Mouse (Mus musculus) B cell, adult 62 days (primary cell): ENCODE results near the gene Sec13. TPM values are rescaled to one million over a fixed set of nuclear protein-coding genes. Genes with fewer than 3 reads are reported as not detected.

Experiments
- total RNA-seq: library from RNA; stranded (reverse); gene quantifications from 4 replicates; pipeline ENCODE4 v1.2.4, GENCODE M21; 2023

The Sec13 gene
- total RNA-seq: 98.1 to 109 TPM (median 101 TPM) in 4 replicates

GRCm38 (mm10) chr6:113740236-113741217 is at the start of gene Sec13:
TSS of gene Sec13 (minus strand) at chr6:113740743.

GRCm38 (mm10) chr6:113719878-113720277 is 20.7 kb downstream of the Sec13 start, which contains the start of gene Ghrl:
TSS of gene Ghrl (minus strand) at chr6:113719880.

GRCm38 (mm10) chr6:113696582-113697221 is 43.8 kb downstream of the Sec13 start, which contains the start of gene Tatdn2:
TSS of gene Tatdn2 (plus strand) at chr6:113697050.

Other genes starting within 250 kb of the Sec13 start
- gene Prrt3, start 238.8 kb downstream of the Sec13 start, total RNA-seq: 0.33 to 0.53 TPM (median 0.41 TPM) in 4 replicates
- 78.1 to 83.8 TPM (median 81.8 TPM) in 4 replicates for gene Emc3, start 209.1 kb downstream of the Sec13 start, total RNA-seq
- 1.5 to 3.8 TPM (median 2.6 TPM) in 4 replicates for gene Fancd2, start 209.1 kb downstream of the Sec13 start, total RNA-seq
- not detected in 4 replicates for gene Fancd2os, start 140.0 kb downstream of the Sec13 start, total RNA-seq
- gene Brk1, start 136.0 kb downstream of the Sec13 start, total RNA-seq: 109 to 116 TPM (median 111 TPM) in 4 replicates
- gene Vhl, start 116.8 kb downstream of the Sec13 start, total RNA-seq: 26.1 to 34.3 TPM (median 32.7 TPM) in 4 replicates
- 159 to 180 TPM (median 169 TPM) in 4 replicates for gene Irak2, start 102.3 kb downstream of the Sec13 start, total RNA-seq
- 211 to 234 TPM (median 215 TPM) in 4 replicates for gene Tatdn2, start 43.7 kb downstream of the Sec13 start, total RNA-seq
- gene Ghrl, start 20.9 kb downstream of the Sec13 start, total RNA-seq: 2.9 to 3.5 TPM (median 3.2 TPM) in 4 replicates